Mouse (Mus musculus): ENCODE measurements around the gene Notum. TPM values are rescaled to one million over a fixed set of nuclear protein-coding genes. Genes with fewer than 3 reads are reported as not detected.

The Notum gene
- polyA plus RNA-seq (2015; fragmentation: Nextera tagmentation; extraction: Ambion mirVana), result not detected in 2 replicates

GRCm38 (mm10) chr11:120661076-120661460 is at the start of gene Notum:
TSS of gene Notum (minus strand) at chr11:120661175.

GRCm38 (mm10) chr11:120672687-120673593 is 12.0 kb upstream of the Notum start, which contains the start of gene Aspscr1:
TSS of gene Aspscr1 (plus strand) at chr11:120672973.

GRCm38 (mm10) chr11:120648001-120648476 is 12.9 kb downstream of the Notum start, which contains the start of gene Myadml2:
TSS of gene Myadml2 (minus strand) at chr11:120648158.

GRCm38 (mm10) chr11:120643601-120643987 is 17.4 kb downstream of the Notum start, which contains the start of gene Pycr1:
TSS of gene Pycr1 (minus strand) at chr11:120643769.

GRCm38 (mm10) chr11:120633520-120634343 is 27.2 kb downstream of the Notum start, which contains the start of gene Mafg:
TSS of gene Mafg (minus strand) at chr11:120633600.

GRCm38 (mm10) chr11:120625152-120625775 is 35.7 kb downstream of the Notum start, which contains the start of gene Sirt7:
TSS of gene Sirt7 (minus strand) at chr11:120625240.

GRCm38 (mm10) chr11:120617519-120618112 is 43.4 kb downstream of the Notum start, which contains the start of gene Pcyt2:
TSS of gene Pcyt2 (minus strand) at chr11:120617936.

GRCm38 (mm10) chr11:120608241-120609034 is 52.5 kb downstream of the Notum start, which contains the start of gene Npb:
TSS of gene Npb (plus strand) at chr11:120608477.

Other genes starting within 250 kb of the Notum start
- gene Nploc4, start 223.5 kb downstream of the Notum start, polyA plus RNA-seq (2015; fragmentation: Nextera tagmentation; extraction: Ambion mirVana), result 19.0 and 19.5 TPM in 2 replicates
- gene Tspan10, start 218.5 kb downstream of the Notum start, polyA plus RNA-seq (2015; fragmentation: Nextera tagmentation; extraction: Ambion mirVana), result 0.07 TPM in 1 of 2 replicates, not detected in the other
- gene Pde6g, start 207.7 kb downstream of the Notum start, polyA plus RNA-seq (2015; fragmentation: Nextera tagmentation; extraction: Ambion mirVana), result 0.12 and 0.16 TPM in 2 replicates
- 11.2 and 15.7 TPM in 2 replicates for gene Oxld1, start 203.1 kb downstream of the Notum start, polyA plus RNA-seq (2015; fragmentation: Nextera tagmentation; extraction: Ambion mirVana)
- gene Ccdc137, start 203.1 kb downstream of the Notum start, polyA plus RNA-seq (2015; fragmentation: Nextera tagmentation; extraction: Ambion mirVana), result 24.2 and 24.8 TPM in 2 replicates
- gene Arl16, start 193.6 kb downstream of the Notum start, polyA plus RNA-seq (2015; fragmentation: Nextera tagmentation; extraction: Ambion mirVana), result 22.7 TPM in 2 replicates
- gene Mrpl12, start 176.6 kb downstream of the Notum start, polyA plus RNA-seq (2015; fragmentation: Nextera tagmentation; extraction: Ambion mirVana), result 99.2 and 107 TPM in 2 replicates
- gene Slc25a10, start 169.3 kb downstream of the Notum start, polyA plus RNA-seq (2015; fragmentation: Nextera tagmentation; extraction: Ambion mirVana), result 16.9 and 18.6 TPM in 2 replicates
- gene Gcgr, start 130.5 kb downstream of the Notum start, polyA plus RNA-seq (2015; fragmentation: Nextera tagmentation; extraction: Ambion mirVana), result 0.13 TPM in 1 of 2 replicates, not detected in the other
- gene Mcrip1, start 111.4 kb downstream of the Notum start, polyA plus RNA-seq (2015; fragmentation: Nextera tagmentation; extraction: Ambion mirVana), result 76.2 and 89.7 TPM in 2 replicates
- not detected in 2 replicates for gene Ppp1r27, start 110.0 kb downstream of the Notum start, polyA plus RNA-seq (2015; fragmentation: Nextera tagmentation; extraction: Ambion mirVana)
- gene P4hb, start 87.9 kb downstream of the Notum start, polyA plus RNA-seq (2015; fragmentation: Nextera tagmentation; extraction: Ambion mirVana), result 206 and 241 TPM in 2 replicates
- 234 and 266 TPM in 2 replicates for gene Arhgdia, start 79.6 kb downstream of the Notum start, polyA plus RNA-seq (2015; fragmentation: Nextera tagmentation; extraction: Ambion mirVana)
- 381 and 432 TPM in 2 replicates for gene Alyref, start 62.8 kb downstream of the Notum start, polyA plus RNA-seq (2015; fragmentation: Nextera tagmentation; extraction: Ambion mirVana)
- gene Anapc11, start 62.8 kb downstream of the Notum start, polyA plus RNA-seq (2015; fragmentation: Nextera tagmentation; extraction: Ambion mirVana), result 120 and 128 TPM in 2 replicates
- gene Npb, start 52.7 kb downstream of the Notum start, polyA plus RNA-seq (2015; fragmentation: Nextera tagmentation; extraction: Ambion mirVana), result 2.7 and 5.2 TPM in 2 replicates
- gene Pcyt2, start 43.2 kb downstream of the Notum start, polyA plus RNA-seq (2015; fragmentation: Nextera tagmentation; extraction: Ambion mirVana), result 48.5 and 54.1 TPM in 2 replicates
- 49.4 and 54.1 TPM in 2 replicates for gene Sirt7, start 35.9 kb downstream of the Notum start, polyA plus RNA-seq (2015; fragmentation: Nextera tagmentation; extraction: Ambion mirVana)
- gene Mafg, start 27.6 kb downstream of the Notum start, polyA plus RNA-seq (2015; fragmentation: Nextera tagmentation; extraction: Ambion mirVana), result 40.0 and 41.2 TPM in 2 replicates
- 3.5 and 5.2 TPM in 2 replicates for gene Pycr1, start 17.4 kb downstream of the Notum start, polyA plus RNA-seq (2015; fragmentation: Nextera tagmentation; extraction: Ambion mirVana)
- 0.23 and 0.29 TPM in 2 replicates for gene Myadml2, start 13.0 kb downstream of the Notum start, polyA plus RNA-seq (2015; fragmentation: Nextera tagmentation; extraction: Ambion mirVana)
- 60.0 and 64.9 TPM in 2 replicates for gene Aspscr1, start 11.8 kb upstream of the Notum start, polyA plus RNA-seq (2015; fragmentation: Nextera tagmentation; extraction: Ambion mirVana)
- gene Cenpx, start 52.6 kb upstream of the Notum start, polyA plus RNA-seq (2015; fragmentation: Nextera tagmentation; extraction: Ambion mirVana), result 143 and 147 TPM in 2 replicates
- 12.3 and 13.8 TPM in 2 replicates for gene Lrrc45, start 52.8 kb upstream of the Notum start, polyA plus RNA-seq (2015; fragmentation: Nextera tagmentation; extraction: Ambion mirVana)
- 3.1 and 3.6 TPM in 2 replicates for gene Rac3, start 60.3 kb upstream of the Notum start, polyA plus RNA-seq (2015; fragmentation: Nextera tagmentation; extraction: Ambion mirVana)
- 9.0 and 14.8 TPM in 2 replicates for gene Dcxr, start 66.1 kb upstream of the Notum start, polyA plus RNA-seq (2015; fragmentation: Nextera tagmentation; extraction: Ambion mirVana)
- 1.2 and 3.8 TPM in 2 replicates for gene Cbr2, start 70.9 kb upstream of the Notum start, polyA plus RNA-seq (2015; fragmentation: Nextera tagmentation; extraction: Ambion mirVana)
- 3.8 and 5.0 TPM in 2 replicates for gene Hmga1b, start 101.6 kb upstream of the Notum start, polyA plus RNA-seq (2015; fragmentation: Nextera tagmentation; extraction: Ambion mirVana)
- gene Rfng, start 123.0 kb upstream of the Notum start, polyA plus RNA-seq (2015; fragmentation: Nextera tagmentation; extraction: Ambion mirVana), result 11.9 and 13.8 TPM in 2 replicates
- 73.2 and 75.4 TPM in 2 replicates for gene Gps1, start 123.1 kb upstream of the Notum start, polyA plus RNA-seq (2015; fragmentation: Nextera tagmentation; extraction: Ambion mirVana)
- gene Dus1l, start 135.2 kb upstream of the Notum start, polyA plus RNA-seq (2015; fragmentation: Nextera tagmentation; extraction: Ambion mirVana), result 58.0 and 60.3 TPM in 2 replicates
- gene Fasn, start 163.4 kb upstream of the Notum start, polyA plus RNA-seq (2015; fragmentation: Nextera tagmentation; extraction: Ambion mirVana), result 7.5 and 8.1 TPM in 2 replicates

Data from spleen, postnatal 0 days (tissue).